Mouse (Mus musculus) kidney, embryonic 14.5 days (tissue): ENCODE data around the gene Rnf38. TPM values are rescaled to one million over a fixed set of nuclear protein-coding genes. Genes with fewer than 3 reads are reported as not detected.

Experiments
- ATAC-seq: fragments of 200-750 bp; cut with Nextera tagmentation; 2 replicates; pipeline ENCODE4 v1.8.0; 2017; ENCODE audit warnings: moderate number of reproducible peaks, mild to moderate bottlenecking, moderate TSS enrichment, moderate library complexity; ENCODE audit not compliant: low FRiP score, low TSS enrichment
- H3K27ac ChIP-seq: fragments of 300-500 bp; sonication (generic); 2 replicates; pipeline ENCODE4 v1.5.1; 2014; ENCODE audit warnings: low read depth, mild to moderate bottlenecking, low read length, moderate library complexity, mixed read lengths
- H3K27me3 ChIP-seq: fragments of 300-500 bp; sonication (generic); 2 replicates; pipeline ENCODE4 v1.6.1; 2014; ENCODE audit warnings: mild to moderate bottlenecking, low read length; ENCODE audit not compliant: control insufficient read depth, insufficient read depth
- H3K36me3 ChIP-seq: fragments of 300-500 bp; sonication (generic); 2 replicates; pipeline ENCODE4 v1.6.1; 2014; ENCODE audit warnings: low read length, mixed read lengths; ENCODE audit not compliant: control insufficient read depth, insufficient read depth
- H3K4me1 ChIP-seq: fragments of 300-500 bp; sonication (generic); 2 replicates; pipeline ENCODE4 v1.6.1; 2014; ENCODE audit warnings: low read length, mixed read lengths; ENCODE audit not compliant: control insufficient read depth, insufficient read depth
- H3K4me2 ChIP-seq: fragments of 300-500 bp; sonication (generic); replicated peaks from 2 replicates; pipeline ENCODE4 v1.6.1; 2014; ENCODE audit warnings: low read depth, mild to moderate bottlenecking, low read length
- H3K4me3 ChIP-seq: fragments of 300-500 bp; sonication (generic); 2 replicates; pipeline ENCODE4 v1.5.1; 2014; ENCODE audit warnings: mild to moderate bottlenecking, low read length
- H3K9ac ChIP-seq: fragments of 300-500 bp; sonication (generic); 2 replicates; pipeline ENCODE4 v1.6.1; 2014; ENCODE audit warnings: low read depth, mild to moderate bottlenecking, low read length, moderate library complexity
- H3K9me3 ChIP-seq: fragments of 300-500 bp; sonication (generic); 2 replicates; pipeline ENCODE4 v1.6.1; 2016; ENCODE audit warnings: low read length; ENCODE audit not compliant: control insufficient read depth
- WGBS: fragments of 180-500 bp; shearing (Covaris S2); extraction: QIAGEN DNeasy Blood & Tissue Kit; methylation state at CpG from one replicate; pipeline ENCODE4 v1.1.7; 2014; 5-methylcytosine and 5-hydroxymethylcytosine counted together
- polyA plus RNA-seq: library from polyadenylated mRNA; unstranded; fragments of >200 nt; fragmentation: Nextera tagmentation; extraction: Ambion mirVana; gene quantifications from 2 replicates; pipeline ENCODE4 v1.2.1, GENCODE M21; 2014

The Rnf38 gene
- polyA plus RNA-seq, 1 experiment from 2014 or later = 41.0 TPM

GRCm38 (mm10) chr4:44164621-44165020 lies 69.0 kb downstream of the Rnf38 start:
- Histone ChIP-seq H3K27me3 (no peaks in the 10 kb centered on the region), H3K4me1 (peaks cover 31% of the 10 kb centered on the region), H3K9me3 (no peaks in the 10 kb centered on the region), H3K4me2 (peak overlapping the region; percentile 0; the same call in 1 of the 2 replicates), H3K9ac (no peak overlapping the region), H3K4me3 (no peak overlapping the region), H3K36me3 (no peaks in the 10 kb centered on the region), H3K27ac (no peak overlapping the region)
- 68% methylated on average over 5 of the region's 5 CpGs for WGBS
- no peak for ATAC-seq

GRCm38 (mm10) chr4:44163034-44163433 lies 70.6 kb downstream of the Rnf38 start:
- Histone ChIP-seq H3K4me2 (no peak overlapping the region), H3K27me3 (no peaks in the 10 kb centered on the region), H3K4me1 (peaks cover 24% of the 10 kb centered on the region), H3K27ac (no peak overlapping the region), H3K36me3 (peaks cover 4% of the 10 kb centered on the region; the same call in 1 of the 2 replicates), H3K4me3 (no peak overlapping the region), H3K9me3 (no peaks in the 10 kb centered on the region), H3K9ac (no peak overlapping the region)
- WGBS = 80% methylated on average over 2 of the region's 2 CpGs
- no peak for ATAC-seq

GRCm38 (mm10) chr4:44160990-44161689 lies 72.4 kb downstream of the Rnf38 start:
- Histone ChIP-seq H3K27ac (no peak overlapping the region), H3K27me3 (no peaks in the 10 kb centered on the region), H3K4me1 (peaks cover 22% of the 10 kb centered on the region), H3K36me3 (peaks cover 4% of the 10 kb centered on the region; the same call in 1 of the 2 replicates), H3K9me3 (no peaks in the 10 kb centered on the region), H3K9ac (no peak overlapping the region), H3K4me2 (no peak overlapping the region), H3K4me3 (no peak overlapping the region)
- WGBS = 63% methylated on average over 13 of the region's 13 CpGs
- ATAC-seq = no peak

DNA sequence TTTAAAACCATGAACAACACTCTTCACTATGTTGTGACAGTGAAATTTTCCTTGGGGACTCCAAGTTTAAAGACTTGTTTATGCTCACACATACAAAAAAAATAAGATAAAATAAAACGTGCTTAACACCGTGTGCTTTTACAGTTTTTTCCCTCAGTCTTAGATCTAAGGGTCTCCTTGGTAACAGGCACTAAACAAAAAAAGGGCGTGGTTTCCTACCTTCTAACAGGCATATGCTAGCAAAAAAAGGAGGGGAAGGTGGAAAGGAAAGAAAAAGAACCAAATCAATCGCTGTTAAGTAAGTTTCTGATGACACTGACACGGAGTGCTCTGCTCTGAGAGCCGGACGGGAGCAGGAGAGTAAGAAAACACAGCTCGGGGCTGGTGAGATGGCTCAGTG lies 73.8 kb downstream of the Rnf38 start:
- Histone ChIP-seq H3K4me3 (no peak overlapping the region), H3K9ac (no peak overlapping the region), H3K4me1 (peaks cover 11% of the 10 kb centered on the region), H3K4me2 (no peak overlapping the region), H3K27me3 (no peaks in the 10 kb centered on the region), H3K27ac (no peak overlapping the region), H3K36me3 (peaks cover 4% of the 10 kb centered on the region; the same call in 1 of the 2 replicates), H3K9me3 (no peaks in the 10 kb centered on the region)
- no peak for ATAC-seq
- 80% methylated on average over 8 of the region's 8 CpGs for WGBS

GRCm38 (mm10) chr4:44156481-44156880 lies 77.1 kb downstream of the Rnf38 start:
- Histone ChIP-seq H3K27ac (no peak overlapping the region), H3K4me3 (no peak overlapping the region), H3K9me3 (no peaks in the 10 kb centered on the region), H3K9ac (no peak overlapping the region), H3K4me2 (no peak overlapping the region), H3K36me3 (peaks cover 7% of the 10 kb centered on the region), H3K4me1 (peaks cover 3% of the 10 kb centered on the region), H3K27me3 (no peaks in the 10 kb centered on the region)
- ATAC-seq = no peak
- 86% methylated on average over 6 of the region's 6 CpGs for WGBS

DNA sequence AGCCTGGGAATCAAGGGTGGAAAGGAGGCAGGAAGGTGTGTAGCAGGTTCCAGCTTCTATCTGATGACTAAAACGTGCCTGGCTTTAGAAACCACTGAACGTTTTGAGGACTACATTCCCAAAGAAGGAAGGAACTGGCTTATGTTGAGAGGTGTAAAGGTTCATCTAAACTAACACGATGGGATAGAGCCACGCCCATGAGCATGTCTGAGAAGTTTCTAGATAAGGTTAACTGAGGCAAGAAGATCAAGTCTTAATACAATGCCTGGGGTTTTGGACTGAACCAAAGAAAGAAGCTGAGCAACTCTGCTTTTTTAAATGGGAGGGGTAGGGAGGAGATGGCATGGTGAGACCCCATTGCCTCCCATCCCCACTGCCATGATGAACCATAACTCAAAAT lies 78.7 kb downstream of the Rnf38 start:
- ATAC-seq = no peak

DNA sequence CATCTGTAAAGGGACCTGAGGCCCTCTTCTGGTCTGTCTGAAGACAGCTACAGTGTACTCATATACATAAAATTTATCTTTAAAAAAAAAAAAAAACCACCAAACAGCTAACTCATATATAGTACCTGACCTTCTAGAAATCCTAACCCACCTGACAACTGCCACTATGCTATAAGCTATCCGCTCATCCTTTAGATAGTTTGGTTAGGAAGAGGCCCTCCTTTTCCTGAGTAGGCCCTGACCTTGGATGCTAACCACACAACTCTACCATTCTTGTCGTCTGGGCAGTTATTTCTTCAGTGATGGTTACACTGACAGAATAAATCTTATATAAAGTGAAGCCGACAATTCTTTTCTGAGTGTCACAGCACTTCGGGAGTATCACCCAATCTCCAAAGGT lies 80.7 kb downstream of the Rnf38 start:
- Histone ChIP-seq H3K36me3 (peaks cover 30% of the 10 kb centered on the region), H3K27ac (no peak overlapping the region), H3K9me3 (no peaks in the 10 kb centered on the region)

More for the DNA sequence above, 78.7 kb downstream of the Rnf38 start:
- peaks cover 22% of the 10 kb centered on the region for H3K36me3 ChIP-seq
- no peaks in the 10 kb centered on the region for H3K9me3 ChIP-seq
- H3K9ac ChIP-seq = no peak overlapping the region
- no peak overlapping the region for H3K27ac ChIP-seq
- no peaks in the 10 kb centered on the region for H3K27me3 ChIP-seq
- H3K4me3 ChIP-seq = no peak overlapping the region
- no peak overlapping the region for H3K4me2 ChIP-seq
- WGBS = 82% methylated on average over 4 of the region's 4 CpGs
- H3K4me1 ChIP-seq = no peaks in the 10 kb centered on the region

DNA sequence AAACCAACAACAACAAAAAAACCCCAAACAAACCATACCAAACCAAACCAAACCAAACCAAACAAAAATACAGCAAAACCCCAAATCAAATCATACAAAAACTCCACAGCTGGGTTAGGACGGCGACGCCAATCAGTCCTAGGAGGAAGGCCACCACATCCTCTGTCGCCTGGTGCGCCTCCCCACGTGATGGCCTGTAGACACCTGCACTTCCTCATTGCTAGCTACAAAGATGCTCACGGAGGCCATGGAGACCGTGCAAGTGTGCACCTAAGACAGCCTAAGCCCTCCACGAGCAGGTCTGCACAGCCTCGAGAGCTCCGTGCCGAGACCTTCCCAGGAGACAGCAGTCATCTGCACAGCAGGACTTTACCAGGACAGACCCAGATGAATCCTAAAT lies 106.8 kb downstream of the Rnf38 start:
- Histone ChIP-seq H3K4me3 (no peak overlapping the region), H3K27ac (no peak overlapping the region), H3K4me1 (no peaks in the 10 kb centered on the region), H3K9ac (no peak overlapping the region), H3K27me3 (no peaks in the 10 kb centered on the region), H3K4me2 (no peak overlapping the region), H3K9me3 (no peaks in the 10 kb centered on the region), H3K36me3 (peaks cover 60% of the 10 kb centered on the region)
- WGBS = 94% methylated on average over 12 of the region's 12 CpGs
- no peak for ATAC-seq

More for the DNA sequence above, 80.7 kb downstream of the Rnf38 start:
- Histone ChIP-seq H3K27me3 (no peaks in the 10 kb centered on the region), H3K4me3 (no peak overlapping the region), H3K4me2 (no peak overlapping the region), H3K9ac (no peak overlapping the region), H3K4me1 (no peaks in the 10 kb centered on the region)
- WGBS = 82% methylated on average over 4 of the region's 4 CpGs
- no peak for ATAC-seq

GRCm38 (mm10) chr4:44119410-44120201 lies 114.0 kb downstream of the Rnf38 start:
- Histone ChIP-seq H3K9ac (no peak overlapping the region), H3K27me3 (no peaks in the 10 kb centered on the region), H3K4me1 (no peaks in the 10 kb centered on the region), H3K27ac (no peak overlapping the region), H3K4me3 (no peak overlapping the region), H3K4me2 (no peak overlapping the region), H3K36me3 (no peaks in the 10 kb centered on the region), H3K9me3 (no peaks in the 10 kb centered on the region)
- WGBS = 50% methylated on average over 9 of the region's 9 CpGs
- ATAC-seq = no peak
